Comparison of ENCODE assay signal across 8 mouse cellular contexts in genomic region chr7:80371041-80371751, GRCm38 (mm10). TPM values are rescaled to one million over a fixed set of nuclear protein-coding genes. Genes with fewer than 3 reads are reported as not detected.
DNase-seq lines count a peak whose midpoint lies in the region; ATAC-seq and TF ChIP-seq lines count a peak whose summit lies in the region.

Man2a2 (minus strand) TSS chr7:80371375.

- peak within 1 kb of the TSS; percentile 90 for H3K9ac ChIP-seq in forebrain, embryonic 14.5 days (ENCODE audit: low read length)
- H3K9ac ChIP-seq in liver, postnatal 0 days (replicated peaks), result peak within 1 kb of the TSS; percentile 79
- H3K9ac ChIP-seq in neural tube, embryonic 13.5 days, result peak within 1 kb of the TSS; percentile 94
- H3K9ac ChIP-seq in stomach, postnatal 0 days (ENCODE audit: low read length), result peak within 1 kb of the TSS; percentile 86

- no peaks in the 10 kb centered on the region for H3K9me3 ChIP-seq in forebrain, embryonic 14.5 days (replicated peaks; ENCODE audit: control insufficient read depth, low read length)
- H3K9me3 ChIP-seq in liver, postnatal 0 days (ENCODE audit: low read length), result no peaks in the 10 kb centered on the region
- no peaks in the 10 kb centered on the region for H3K9me3 ChIP-seq in neural tube, embryonic 13.5 days
- no peaks in the 10 kb centered on the region for H3K9me3 ChIP-seq in stomach, postnatal 0 days (ENCODE audit: control insufficient read depth, low read length)

- no peak for TF ChIP-seq EP300 in liver, postnatal 0 days (IDR thresholded peaks at IDR 0.05; ENCODE audit: low read depth)
- no peak for TF ChIP-seq EP300 in stomach, postnatal 0 days (optimal IDR thresholded peaks at IDR 0.05)

- peaks cover 39% of the 10 kb centered on the region for H3K4me1 ChIP-seq in bone marrow macrophage, adult 2 months (ENCODE audit: control insufficient read depth, insufficient read depth, low read length)
- H3K4me1 ChIP-seq in forebrain, embryonic 14.5 days (ENCODE audit: control insufficient read depth, insufficient read depth, low read length), result 0 out of 2 replicates have a peak, but pooled peaks cover 2% of the 10 kb centered on the region
- peaks cover 22% of the 10 kb centered on the region for H3K4me1 ChIP-seq in liver, postnatal 0 days (ENCODE audit: insufficient read depth)
- H3K4me1 ChIP-seq in neural tube, embryonic 13.5 days (replicated peaks), result peaks cover 21% of the 10 kb centered on the region
- H3K4me1 ChIP-seq in stomach, postnatal 0 days (replicated peaks; ENCODE audit: control insufficient read depth, insufficient read depth), result no peaks in the 10 kb centered on the region

- H3K27me3 ChIP-seq in forebrain, embryonic 14.5 days (replicated peaks; ENCODE audit: control insufficient read depth, insufficient read depth, low read length), result no peaks in the 10 kb centered on the region
- H3K27me3 ChIP-seq in liver, postnatal 0 days (ENCODE audit: insufficient read depth, low read length), result no peaks in the 10 kb centered on the region
- H3K27me3 ChIP-seq in neural tube, embryonic 13.5 days, result no peaks in the 10 kb centered on the region
- no peaks in the 10 kb centered on the region for H3K27me3 ChIP-seq in stomach, postnatal 0 days (ENCODE audit: control insufficient read depth, insufficient read depth, low read length)

- intact Hi-C loops in heart, postnatal 10 days (cut with DNase I), result loop anchor here (2.0 kb wide), 1 partner anchor 230 kb away; no protein-coding TSS in a partner anchor

- TF ChIP-seq POLR2A in bone marrow macrophage, adult 2 months (IDR thresholded peaks at IDR 0.05; ENCODE audit: borderline replicate concordance, low read depth, low read length), result no peak

- ATAC-seq in forebrain, embryonic 14.5 days, result peak; percentile 82
- peak; percentile 70 for ATAC-seq in liver, postnatal 0 days
- ATAC-seq in neural tube, embryonic 13.5 days (ENCODE audit: low read depth), result peak; percentile 78
- peak; percentile 61; the same call in 1 of the 2 replicates for ATAC-seq in stomach, postnatal 0 days (ENCODE audit: low FRiP score, low TSS enrichment)

- DNase-seq in CD4-positive, CD25-positive, alpha-beta regulatory T cell, adult 2 months (ENCODE audit: low read depth, low spot score), result peak; percentile 86
- DNase-seq in forebrain, embryonic 14.5 days (ENCODE audit: low spot score), result peak; percentile 82
- DNase-seq in heart, postnatal 10 days, result peak; percentile 87 to 90
- peak; percentile 89 to 92 for DNase-seq in kidney, postnatal 4 days
- DNase-seq in liver, postnatal 0 days, result peak; percentile 79
- peak; percentile 66 for DNase-seq in stomach, postnatal 0 days (ENCODE audit: low spot score)

- TF ChIP-seq CTCF in bone marrow macrophage, adult 2 months (IDR thresholded peaks at IDR 0.05; ENCODE audit: low read depth, low read length), result peak; percentile 54
- peak; percentile 63 for TF ChIP-seq CTCF in liver, postnatal 0 days (IDR thresholded peaks at IDR 0.05; ENCODE audit: low read depth)
- peak; percentile 73 for TF ChIP-seq CTCF in stomach, postnatal 0 days (IDR thresholded peaks at IDR 0.05; ENCODE audit: low read depth)

- peak within 1 kb of the TSS; percentile 85 for H3K27ac ChIP-seq in bone marrow macrophage, adult 2 months (ENCODE audit: insufficient read depth, low read depth, low read length)
- H3K27ac ChIP-seq in forebrain, embryonic 14.5 days (ENCODE audit: low read depth, low read length), result peak within 1 kb of the TSS; percentile 71
- peak within 1 kb of the TSS; percentile 87 for H3K27ac ChIP-seq in liver, postnatal 0 days (ENCODE audit: low read depth)
- H3K27ac ChIP-seq in neural tube, embryonic 13.5 days (replicated peaks), result peak within 1 kb of the TSS; percentile 89
- H3K27ac ChIP-seq in stomach, postnatal 0 days (replicated peaks), result peak within 1 kb of the TSS; percentile 87

- under 1% methylated on average over 63 of the region's 86 CpGs for WGBS in forebrain, embryonic 14.5 days
- WGBS in liver, postnatal 0 days (ENCODE audit: insufficient replicate concordance), result 2% methylated on average over 63 of the region's 86 CpGs
- WGBS in neural tube, embryonic 13.5 days, result under 1% methylated on average over 68 of the region's 86 CpGs
- under 1% methylated on average over 69 of the region's 86 CpGs for WGBS in stomach, postnatal 0 days

- peak within 1 kb of the TSS; percentile 68 for H3K4me2 ChIP-seq in forebrain, embryonic 14.5 days (ENCODE audit: low read length)
- peak within 1 kb of the TSS; percentile 93 for H3K4me2 ChIP-seq in liver, postnatal 0 days (ENCODE audit: low read depth, low read length)
- H3K4me2 ChIP-seq in neural tube, embryonic 13.5 days, result peak within 1 kb of the TSS; percentile 73
- H3K4me2 ChIP-seq in stomach, postnatal 0 days (replicated peaks; ENCODE audit: low read depth), result peak within 1 kb of the TSS; percentile 85

- peaks cover 25% of the 10 kb centered on the region for H3K36me3 ChIP-seq in forebrain, embryonic 14.5 days (ENCODE audit: control insufficient read depth, insufficient read depth, low read length)
- H3K36me3 ChIP-seq in liver, postnatal 0 days (replicated peaks; ENCODE audit: insufficient read depth, low read length), result peaks cover 23% of the 10 kb centered on the region
- H3K36me3 ChIP-seq in neural tube, embryonic 13.5 days, result peaks cover 25% of the 10 kb centered on the region
- peaks cover 13% of the 10 kb centered on the region; the same call in 1 of the 2 replicates for H3K36me3 ChIP-seq in stomach, postnatal 0 days (ENCODE audit: control insufficient read depth, insufficient read depth, low read length)

- peak within 1 kb of the TSS; percentile 78 for H3K4me3 ChIP-seq in bone marrow macrophage, adult 2 months (ENCODE audit: insufficient read depth, low read length)
- peak within 1 kb of the TSS; percentile 89 for H3K4me3 ChIP-seq in forebrain, embryonic 14.5 days (ENCODE audit: low read depth, low read length)
- H3K4me3 ChIP-seq in liver, postnatal 0 days (ENCODE audit: low read depth, low read length), result peak within 1 kb of the TSS; percentile 85
- H3K4me3 ChIP-seq in neural tube, embryonic 13.5 days, result peak within 1 kb of the TSS; percentile 87
- peak within 1 kb of the TSS; percentile 84 for H3K4me3 ChIP-seq in stomach, postnatal 0 days (ENCODE audit: low read depth, low read length)

RNA-seq across cellular contexts. Expression of gene Man2a2, which starts in this region (rescaled TPM):
- 75.2 and 75.7 TPM in 2 replicates for polyA plus RNA-seq in bone marrow macrophage, adult 2 months (2012; ENCODE audit: insufficient read depth, insufficient read length, missing spikeins)
- 7.6 and 10.5 TPM in 2 replicates for polyA plus RNA-seq in forebrain, embryonic 14.5 days (2014; fragmentation: Nextera tagmentation; extraction: Ambion mirVana)
- total RNA-seq in heart, postnatal 10 days (2021), result 10 to 100 TPM; 70.5 to 72.0 TPM
- polyA plus RNA-seq in liver, postnatal 0 days (2015; fragmentation: Nextera tagmentation; extraction: Ambion mirVana), result 2.1 and 2.2 TPM in 2 replicates
- polyA plus RNA-seq in neural tube, embryonic 13.5 days (2015; fragmentation: Nextera tagmentation; extraction: Ambion mirVana), result 23.6 and 24.8 TPM in 2 replicates
- polyA plus RNA-seq in stomach, postnatal 0 days (2015; fragmentation: Nextera tagmentation; extraction: Ambion mirVana), result 3.6 and 5.3 TPM in 2 replicates

Comparison
In these comparisons a context has a peak if more than half of its experiments do, and no peak if none do; other contexts are left out.
1. Peak in every context shown above with its lines: DNase-seq, ATAC-seq, H3K4me3 ChIP-seq and H3K27ac ChIP-seq.